Mouse (Mus musculus) stomach, postnatal 0 days (tissue): ENCODE data around the gene Gm45837. TPM values are rescaled to one million over a fixed set of nuclear protein-coding genes. Genes with fewer than 3 reads are reported as not detected.

Experiments used
- ATAC-seq: fragments of 200-750 bp; cut with Nextera tagmentation; 2 replicates; pipeline ENCODE4 v1.8.0; 2017; ENCODE audit not compliant: low FRiP score, low TSS enrichment
- DNase-seq: peaks from one replicate; pipeline ENCODE4 v3.0.0-alpha.2; 2016; ENCODE audit warnings: low spot score
- H3K27ac ChIP-seq: fragments of 300-500 bp; sonication (generic); replicated peaks from 2 replicates; pipeline ENCODE4 v1.5.1; 2014; ENCODE audit warnings: mild to moderate bottlenecking, control low read depth
- H3K27me3 ChIP-seq: fragments of 300-500 bp; sonication (generic); 2 replicates; pipeline ENCODE4 v1.6.1; 2014; ENCODE audit warnings: low read length; ENCODE audit not compliant: control insufficient read depth, insufficient read depth
- H3K36me3 ChIP-seq: fragments of 300-500 bp; sonication (generic); 2 replicates; pipeline ENCODE4 v1.6.1; 2014; ENCODE audit warnings: low read length, mixed read lengths; ENCODE audit not compliant: control insufficient read depth, insufficient read depth
- H3K4me1 ChIP-seq: fragments of 300-500 bp; sonication (generic); replicated peaks from 2 replicates; pipeline ENCODE4 v1.6.1; 2014; ENCODE audit warnings: antibody characterized with exemption; ENCODE audit not compliant: control insufficient read depth, insufficient read depth
- H3K4me2 ChIP-seq: fragments of 300-500 bp; sonication (generic); replicated peaks from 2 replicates; pipeline ENCODE4 v1.6.1; 2014; ENCODE audit warnings: low read depth, mild to moderate bottlenecking, control low read depth, moderate library complexity
- H3K4me3 ChIP-seq: fragments of 300-500 bp; sonication (generic); 2 replicates; pipeline ENCODE4 v1.5.1; 2014; ENCODE audit warnings: low read depth, low read length, control low read depth
- H3K9ac ChIP-seq: fragments of 300-500 bp; sonication (generic); 2 replicates; pipeline ENCODE4 v1.6.1; 2014; ENCODE audit warnings: mild to moderate bottlenecking, low read length, control low read depth, mixed read lengths
- H3K9me3 ChIP-seq: fragments of 300-500 bp; sonication (generic); 2 replicates; pipeline ENCODE4 v1.6.1; 2016; ENCODE audit warnings: low read length; ENCODE audit not compliant: control insufficient read depth
- CTCF ChIP-seq: IDR thresholded peaks from 2 replicates; pipeline ENCODE4 v1.5.1; 2016; ENCODE audit warnings: antibody characterized with exemption, low read depth, mild to moderate bottlenecking, moderate library complexity
- EP300 ChIP-seq: optimal IDR thresholded peaks from 2 replicates; pipeline ENCODE3; 2016; ENCODE audit warnings: antibody characterized with exemption
- WGBS: fragments of 180-500 bp; shearing (Covaris S2); extraction: QIAGEN DNeasy Blood & Tissue Kit; methylation state at CpG from one replicate; pipeline ENCODE4 v1.1.7; 2014; 5-methylcytosine and 5-hydroxymethylcytosine counted together
- polyA plus RNA-seq: library from polyadenylated mRNA; unstranded; fragments of >200 nt; fragmentation: Nextera tagmentation; extraction: Ambion mirVana; gene quantifications from 2 replicates; pipeline ENCODE4 v1.2.1, GENCODE M21; 2015

Gene Gm45837
- polyA plus RNA-seq, 1 experiment from 2014 or later, result 0.24 TPM

- H3K4me2 ChIP-seq, result no peak overlapping the region
- H3K9me3 ChIP-seq, result no peaks in the 10 kb centered on the region
- TF ChIP-seq EP300, result no peak
- no peak for TF ChIP-seq CTCF
- DNase-seq, result no peak
- 69% methylated on average over 10 of the region's 10 CpGs for WGBS
- no peak overlapping the region for H3K9ac ChIP-seq
- no peaks in the 10 kb centered on the region for H3K27me3 ChIP-seq
- 0 out of 2 replicates have a peak, but pooled peaks cover 1% of the 10 kb centered on the region for H3K4me1 ChIP-seq
- 0 out of 2 replicates have a peak overlapping the region, but pooled peaks have one; percentile 24 for H3K27ac ChIP-seq
- no peaks in the 10 kb centered on the region for H3K36me3 ChIP-seq
- no peak for ATAC-seq
- no peak overlapping the region for H3K4me3 ChIP-seq
These were observed 49.4 kb downstream of the Gm45837 start for GRCm38 (mm10) chr7:101459923-101460607.

- Histone ChIP-seq H3K27me3 (no peaks in the 10 kb centered on the region), H3K9me3 (no peaks in the 10 kb centered on the region), H3K4me1 (0 out of 2 replicates have a peak, but pooled peaks cover 6% of the 10 kb centered on the region), H3K9ac (no peak overlapping the region), H3K27ac (no peak overlapping the region), H3K36me3 (no peaks in the 10 kb centered on the region), H3K4me2 (no peak overlapping the region), H3K4me3 (no peak overlapping the region)
- 42% methylated on average over 8 of the region's 10 CpGs for WGBS
- DNase-seq (no peak), ATAC-seq (no peak)
- TF ChIP-seq CTCF (no peak), EP300 (no peak)
These were observed 49.9 kb downstream of the Gm45837 start for GRCm38 (mm10) chr7:101460608-101460957.

- ATAC-seq (no peak), DNase-seq (no peak)
- WGBS, result 74% methylated on average over 11 of the region's 11 CpGs
- no peak for TF ChIP-seq CTCF
- TF ChIP-seq EP300, result no peak
- no peaks in the 10 kb centered on the region for H3K36me3 ChIP-seq
- no peaks in the 10 kb centered on the region for H3K9me3 ChIP-seq
- no peak overlapping the region for H3K27ac ChIP-seq
- no peak overlapping the region for H3K4me3 ChIP-seq
- H3K27me3 ChIP-seq, result no peaks in the 10 kb centered on the region
- no peak overlapping the region for H3K9ac ChIP-seq
- 0 out of 2 replicates have a peak, but pooled peaks cover 6% of the 10 kb centered on the region for H3K4me1 ChIP-seq
- H3K4me2 ChIP-seq, result no peak overlapping the region
These were observed 50.9 kb downstream of the Gm45837 start for GRCm38 (mm10) chr7:101461571-101461970.

- WGBS, result 65% methylated on average over 14 of the region's 14 CpGs
- ATAC-seq (no peak), DNase-seq (no peak)
- TF ChIP-seq CTCF (no peak), EP300 (no peak)
- H3K9ac ChIP-seq, result no peak overlapping the region
- no peaks in the 10 kb centered on the region for H3K9me3 ChIP-seq
- no peak overlapping the region for H3K4me3 ChIP-seq
- H3K27me3 ChIP-seq, result no peaks in the 10 kb centered on the region
- H3K27ac ChIP-seq, result no peak overlapping the region
- no peaks in the 10 kb centered on the region for H3K36me3 ChIP-seq
- no peak overlapping the region for H3K4me2 ChIP-seq
- H3K4me1 ChIP-seq, result 0 out of 2 replicates have a peak, but pooled peaks cover 6% of the 10 kb centered on the region
These were observed 51.8 kb downstream of the Gm45837 start for GRCm38 (mm10) chr7:101462327-101463068.

GRCm38 (mm10) chr7:101463665-101464271 is 53.1 kb downstream of the Gm45837 start:
- no peak for DNase-seq
- Histone ChIP-seq H3K4me1 (0 out of 2 replicates have a peak, but pooled peaks cover 6% of the 10 kb centered on the region), H3K27ac (no peak overlapping the region), H3K9ac (no peak overlapping the region), H3K4me3 (no peak overlapping the region), H3K27me3 (no peaks in the 10 kb centered on the region), H3K36me3 (no peaks in the 10 kb centered on the region), H3K9me3 (no peaks in the 10 kb centered on the region), H3K4me2 (no peak overlapping the region)
- TF ChIP-seq CTCF (no peak), EP300 (no peak)
- no peak for ATAC-seq
- 76% methylated on average over 11 of the region's 11 CpGs for WGBS
